Mouse (Mus musculus) kidney, postnatal 0 days (tissue): ENCODE data around the gene Zfp952. TPM values are rescaled to one million over a fixed set of nuclear protein-coding genes. Genes with fewer than 3 reads are reported as not detected.
"Not testable (repeated sequence)": the region's sequence is repeated elsewhere in the genome, so short reads cannot be mapped to it uniquely, and the experiment has no call there.

Experiments
- ATAC-seq: fragments of 200-750 bp; cut with Nextera tagmentation; replicated peaks from 2 replicates; pipeline ENCODE4 v1.8.0; 2017; ENCODE audit warnings: low read depth, moderate number of reproducible peaks, moderate TSS enrichment, moderate library complexity; ENCODE audit not compliant: low FRiP score
- DNase-seq: peaks from one replicate; pipeline ENCODE4 v3.0.0-alpha.2; 2016; ENCODE audit warnings: low spot score
- H3K27ac ChIP-seq: fragments of 300-500 bp; sonication (generic); 2 replicates; pipeline ENCODE4 v1.5.1; 2014; ENCODE audit warnings: mild to moderate bottlenecking
- H3K27me3 ChIP-seq: fragments of 300-500 bp; sonication (generic); 2 replicates; pipeline ENCODE4 v1.6.1; 2014; ENCODE audit warnings: low read length, mixed read lengths; ENCODE audit not compliant: insufficient read depth
- H3K36me3 ChIP-seq: fragments of 300-500 bp; sonication (generic); 2 replicates; pipeline ENCODE4 v1.6.1; 2014; ENCODE audit warnings: low read length, mixed read lengths; ENCODE audit not compliant: insufficient read depth
- H3K4me1 ChIP-seq: fragments of 300-500 bp; sonication (generic); replicated peaks from 2 replicates; pipeline ENCODE4 v1.6.1; 2014; ENCODE audit warnings: antibody characterized with exemption, low read length, mixed read lengths; ENCODE audit not compliant: insufficient read depth
- H3K4me2 ChIP-seq: fragments of 300-500 bp; sonication (generic); 2 replicates; pipeline ENCODE4 v1.6.1; 2014; ENCODE audit warnings: mild to moderate bottlenecking, low read length, moderate library complexity, mixed read lengths
- H3K4me3 ChIP-seq: fragments of 300-500 bp; sonication (generic); replicated peaks from 2 replicates; pipeline ENCODE4 v1.5.1; 2014; ENCODE audit warnings: low read depth, low read length
- H3K9ac ChIP-seq: fragments of 300-500 bp; sonication (generic); 2 replicates; pipeline ENCODE4 v1.6.1; 2014; ENCODE audit warnings: low read depth, low read length
- H3K9me3 ChIP-seq: fragments of 300-500 bp; sonication (generic); replicated peaks from 2 replicates; pipeline ENCODE4 v1.6.1; 2016; ENCODE audit warnings: low read length, inconsistent platforms, mixed read lengths
- CTCF ChIP-seq: IDR thresholded peaks from 2 replicates; pipeline ENCODE4 v1.5.1; 2016; ENCODE audit warnings: antibody characterized with exemption, low read depth, mild to moderate bottlenecking, moderate library complexity
- WGBS: fragments of 180-500 bp; shearing (Covaris S2); extraction: QIAGEN DNeasy Blood & Tissue Kit; methylation state at CpG from one replicate; pipeline ENCODE4 v1.1.7; 2014; 5-methylcytosine and 5-hydroxymethylcytosine counted together
- polyA plus RNA-seq: library from polyadenylated mRNA; unstranded; fragments of >200 nt; fragmentation: Nextera tagmentation; extraction: Ambion mirVana; gene quantifications from 2 replicates; pipeline ENCODE4 v1.2.1, GENCODE M21; 2015

The Zfp952 gene
- polyA plus RNA-seq, 1 experiment from 2014 or later, result 8.7 TPM

GRCm38 (mm10) chr17:32991965-32992698 lies 797 bp upstream of the Zfp952 start:
- Histone ChIP-seq H3K4me2 (peak overlapping the region; percentile 69), H3K9me3 (no peaks in the 10 kb centered on the region), H3K4me1 (no peaks in the 10 kb centered on the region), H3K27me3 (no peaks in the 10 kb centered on the region), H3K27ac (peak overlapping the region; percentile 84; the same call in 1 of the 2 replicates), H3K36me3 (peaks cover 6% of the 10 kb centered on the region; the same call in 1 of the 2 replicates), H3K9ac (peak overlapping the region; percentile 67), H3K4me3 (peak overlapping the region; percentile 70)
- DNase-seq (peak; percentile 3), ATAC-seq (no peak)
- WGBS, result 69% methylated on average over 12 of the region's 12 CpGs
- peak; percentile 59 for TF ChIP-seq CTCF

DNA sequence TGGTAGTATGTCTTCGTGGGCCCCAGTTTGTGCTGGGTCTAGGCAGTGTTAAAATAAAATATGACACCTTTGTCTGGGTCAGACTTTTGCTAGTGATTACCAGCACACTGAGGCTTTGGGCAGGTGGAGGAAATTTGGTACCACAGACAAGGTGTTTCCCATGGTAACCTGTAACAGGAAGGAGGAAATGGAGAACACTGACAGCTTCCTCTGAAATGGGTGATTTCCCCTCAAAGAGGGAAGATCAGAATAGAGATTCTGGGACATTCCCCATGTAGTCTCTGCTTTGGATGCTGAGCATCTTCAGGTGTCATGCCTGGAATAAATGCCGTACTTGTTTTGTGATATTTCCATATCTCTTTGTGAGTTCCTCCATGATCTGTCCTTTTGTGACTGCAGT lies 5.6 kb downstream of the Zfp952 start:
- H3K9ac ChIP-seq, result no peak overlapping the region
- no peak overlapping the region for H3K4me3 ChIP-seq
- peaks cover 25% of the 10 kb centered on the region for H3K36me3 ChIP-seq
- H3K4me2 ChIP-seq, result no peak overlapping the region
- H3K9me3 ChIP-seq, result peaks cover 7% of the 10 kb centered on the region; the same call in 1 of the 2 replicates
- DNase-seq, result no peak
- no peaks in the 10 kb centered on the region for H3K4me1 ChIP-seq
- ATAC-seq, result no peak
- no peaks in the 10 kb centered on the region for H3K27me3 ChIP-seq
- no peak overlapping the region for H3K27ac ChIP-seq
- no peak for TF ChIP-seq CTCF
- 91% methylated on average over 2 of the region's 2 CpGs for WGBS

- no peaks in the 10 kb centered on the region for H3K27me3 ChIP-seq
- H3K27ac ChIP-seq, result no peak overlapping the region
These were observed 15.4 kb downstream of the Zfp952 start for GRCm38 (mm10) chr17:33008337-33008736.

GRCm38 (mm10) chr17:33020434-33020833 lies 27.5 kb downstream of the Zfp952 start:
- not testable (repeated sequence) for H3K4me2 ChIP-seq, H3K4me3 ChIP-seq, DNase-seq, H3K27ac ChIP-seq, H3K27me3 ChIP-seq, ATAC-seq, H3K9ac ChIP-seq, H3K4me1 ChIP-seq
- Histone ChIP-seq H3K9me3 (peaks cover 22% of the 10 kb centered on the region; the same call in 1 of the 2 replicates), H3K36me3 (peaks cover 31% of the 10 kb centered on the region)

More at GRCm38 (mm10) chr17:33008337-33008736, 15.4 kb downstream of the Zfp952 start:
- DNase-seq (no peak), ATAC-seq (no peak)
- H3K36me3 ChIP-seq, result peaks cover 18% of the 10 kb centered on the region
- H3K9me3 ChIP-seq, result no peaks in the 10 kb centered on the region; the same call in 1 of the 2 replicates
- no peaks in the 10 kb centered on the region for H3K4me1 ChIP-seq
- no peak overlapping the region for H3K4me3 ChIP-seq
- no peak overlapping the region for H3K9ac ChIP-seq
- peak; percentile 35; the same call in 1 of the 2 replicates for TF ChIP-seq CTCF
- no peak overlapping the region for H3K4me2 ChIP-seq
- 49% methylated on average over 9 of the region's 9 CpGs for WGBS

GRCm38 (mm10) chr17:33032376-33032775 lies 39.4 kb downstream of the Zfp952 start:
- WGBS, result 12% methylated on average over 10 of the region's 10 CpGs
- H3K27me3 ChIP-seq, result no peaks in the 10 kb centered on the region
- no peaks in the 10 kb centered on the region for H3K4me1 ChIP-seq

GRCm38 (mm10) chr17:33032900-33033891 lies 40.3 kb downstream of the Zfp952 start, which contains the start of gene Zfp763:
Gene Zfp763 (minus strand): TSS chr17:33033402.
- DNase-seq (peak; percentile 95), ATAC-seq (peak; percentile 97)
- 2% methylated on average over 27 of the region's 27 CpGs for WGBS

More at GRCm38 (mm10) chr17:33032376-33032775, 39.4 kb downstream of the Zfp952 start:
- no peak for TF ChIP-seq CTCF
- Histone ChIP-seq H3K9ac (peak overlapping the region; percentile 88; the same call in 1 of the 2 replicates), H3K27ac (peak overlapping the region; percentile 90; the same call in 1 of the 2 replicates), H3K9me3 (no peaks in the 10 kb centered on the region), H3K4me2 (peak overlapping the region; percentile 64), H3K36me3 (no peaks in the 10 kb centered on the region), H3K4me3 (peak overlapping the region; percentile 73)
- ATAC-seq (no peak), DNase-seq (peak; percentile 7)

More at GRCm38 (mm10) chr17:33032900-33033891, 40.3 kb downstream of the Zfp952 start, which contains the start of gene Zfp763:
- H3K27ac ChIP-seq, result peak within 1 kb of the TSS; percentile 90
- TF ChIP-seq CTCF, result peak; percentile 27
- peak within 1 kb of the TSS; percentile 88 for H3K9ac ChIP-seq
- H3K4me3 ChIP-seq, result peak within 1 kb of the TSS; percentile 73
- peak within 1 kb of the TSS; percentile 64 for H3K4me2 ChIP-seq
- no peaks in the 10 kb centered on the region for H3K9me3 ChIP-seq
- H3K36me3 ChIP-seq, result no peaks in the 10 kb centered on the region
- no peaks in the 10 kb centered on the region for H3K27me3 ChIP-seq
- H3K4me1 ChIP-seq, result no peaks in the 10 kb centered on the region

Other genes with a start within 250 kb of the Zfp952 start
- 31.3 and 33.4 TPM in 2 replicates for gene Zfp871, start 204.8 kb upstream of the Zfp952 start, polyA plus RNA-seq
- gene Zfp811, start 183.2 kb upstream of the Zfp952 start, polyA plus RNA-seq, result 0.64 and 0.99 TPM in 2 replicates
- 9.4 and 9.8 TPM in 2 replicates for gene Zfp799, start 162.9 kb upstream of the Zfp952 start, polyA plus RNA-seq
- gene Zfp870, start 101.5 kb upstream of the Zfp952 start, polyA plus RNA-seq, result 6.9 and 7.5 TPM in 2 replicates
- not detected in 2 replicates for gene Cyp4f14, start 75.8 kb upstream of the Zfp952 start, polyA plus RNA-seq
- gene Cyp4f13, start 45.7 kb upstream of the Zfp952 start, polyA plus RNA-seq, result 15.6 and 18.4 TPM in 2 replicates
- gene Zfp472, start 27.3 kb upstream of the Zfp952 start, polyA plus RNA-seq, result 7.8 and 9.0 TPM in 2 replicates
- gene Zfp763, start 40.3 kb downstream of the Zfp952 start, polyA plus RNA-seq, result 9.8 and 11.5 TPM in 2 replicates
- gene 4921501E09Rik, start 74.9 kb downstream of the Zfp952 start, polyA plus RNA-seq, result not detected in 2 replicates
- gene Zfp563, start 96.2 kb downstream of the Zfp952 start, polyA plus RNA-seq, result 5.6 and 6.3 TPM in 2 replicates
- gene Morc2b, start 146.6 kb downstream of the Zfp952 start, polyA plus RNA-seq, result not detected in 2 replicates
- gene Olfr55, start 175.3 kb downstream of the Zfp952 start, polyA plus RNA-seq, result not detected in 2 replicates
- not detected in 2 replicates for gene Olfr239, start 198.2 kb downstream of the Zfp952 start, polyA plus RNA-seq
- gene Olfr1564, start 228.6 kb downstream of the Zfp952 start, polyA plus RNA-seq, result not detected in 2 replicates